Mouse (Mus musculus): ENCODE results near the gene Gm32802. TPM values are rescaled to one million over a fixed set of nuclear protein-coding genes. Genes with fewer than 3 reads are reported as not detected.
"Not testable (repeated sequence)": the region's sequence is repeated elsewhere in the genome, so short reads cannot be mapped to it uniquely, and the experiment has no call there.

Gm32802 gene
- polyA plus RNA-seq, 1 experiment from 2014 or later = 0.06 TPM

DNA sequence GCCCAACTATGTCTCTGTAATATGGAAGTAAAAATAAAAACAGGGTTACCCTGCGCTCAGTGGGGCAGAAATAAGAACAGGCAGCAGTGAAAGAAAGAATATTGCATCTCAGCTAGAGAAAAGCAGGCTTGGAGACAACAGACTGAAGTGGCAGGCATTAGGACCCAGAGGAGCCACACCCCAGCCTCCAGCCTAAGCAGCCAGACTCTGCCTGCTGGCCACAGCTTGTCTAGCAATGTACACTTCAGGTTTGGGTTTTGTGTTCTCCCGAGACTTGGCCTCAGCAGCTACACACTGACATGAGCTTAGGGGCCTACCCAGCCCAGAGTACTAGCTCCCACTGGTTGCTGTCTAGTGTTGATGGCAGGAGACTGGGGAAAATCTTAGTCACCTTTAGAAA, 43.6 kb downstream of the Gm32802 start:
- not testable (repeated sequence) for ATAC-seq (ENCODE audit: low FRiP score, low read depth); H3K4me1 ChIP-seq; H3K4me2 ChIP-seq (replicated peaks); H3K4me3 ChIP-seq; H3K27me3 ChIP-seq; H3K9me3 ChIP-seq; H3K36me3 ChIP-seq; H3K27ac ChIP-seq; H3K9ac ChIP-seq
- WGBS = 48% methylated on average over 2 of the region's 2 CpGs

Other genes with a start within 250 kb of the Gm32802 start
- gene Mdm1, start 116.9 kb upstream of the Gm32802 start, polyA plus RNA-seq (2015; fragmentation: Nextera tagmentation; extraction: Ambion mirVana) = 37.6 and 38.9 TPM in 2 replicates
- gene Il22, start 53.7 kb upstream of the Gm32802 start, polyA plus RNA-seq (2015; fragmentation: Nextera tagmentation; extraction: Ambion mirVana) = not detected in 2 replicates
- 0.06 TPM in 1 of 2 replicates, not detected in the other for gene Gm32717, start 17.9 kb upstream of the Gm32802 start, polyA plus RNA-seq (2015; fragmentation: Nextera tagmentation; extraction: Ambion mirVana)
- not detected in 2 replicates for gene Iltifb, start 36.4 kb downstream of the Gm32802 start, polyA plus RNA-seq (2015; fragmentation: Nextera tagmentation; extraction: Ambion mirVana)
- not detected in 2 replicates for gene Gm9040, start 68.3 kb downstream of the Gm32802 start, polyA plus RNA-seq (2015; fragmentation: Nextera tagmentation; extraction: Ambion mirVana)
- not detected in 2 replicates for gene Gm9044, start 73.7 kb downstream of the Gm32802 start, polyA plus RNA-seq (2015; fragmentation: Nextera tagmentation; extraction: Ambion mirVana)
- gene Gm9045, start 79.1 kb downstream of the Gm32802 start, polyA plus RNA-seq (2015; fragmentation: Nextera tagmentation; extraction: Ambion mirVana) = 0.09 and 0.11 TPM in 2 replicates
- gene Gm9046, start 84.6 kb downstream of the Gm32802 start, polyA plus RNA-seq (2015; fragmentation: Nextera tagmentation; extraction: Ambion mirVana) = not detected in 2 replicates
- gene Gm9048, start 90.0 kb downstream of the Gm32802 start, polyA plus RNA-seq (2015; fragmentation: Nextera tagmentation; extraction: Ambion mirVana) = not detected in 2 replicates
- gene Gm9049, start 95.4 kb downstream of the Gm32802 start, polyA plus RNA-seq (2015; fragmentation: Nextera tagmentation; extraction: Ambion mirVana) = 0.09 and 0.11 TPM in 2 replicates
- gene Ifng, start 182.4 kb downstream of the Gm32802 start, polyA plus RNA-seq (2015; fragmentation: Nextera tagmentation; extraction: Ambion mirVana) = not detected in 2 replicates

Data from limb, embryonic 13.5 days (tissue).